Mouse (Mus musculus) heart, postnatal 0 days (tissue): ENCODE data around the gene Btaf1.

Experiments used
- CTCF ChIP-seq: IDR thresholded peaks from 2 replicates; pipeline ENCODE4 v1.5.1; 2016; ENCODE audit warnings: antibody characterized with exemption, control low read depth, low read depth
- EP300 ChIP-seq: IDR thresholded peaks from 2 replicates; pipeline ENCODE4 v1.6.1; 2016; ENCODE audit warnings: antibody characterized with exemption, low read depth

- TF ChIP-seq EP300: no peak
- TF ChIP-seq CTCF: no peak
Observed at GRCm38 (mm10) chr19:37031446-37031845, 105.6 kb downstream of the Btaf1 start.
